Mouse (Mus musculus) layer of hippocampus, adult 9-10 months (tissue): ENCODE data around the gene Gm1123.

ENCODE experiments used
- DNase-seq: peaks from one replicate; pipeline ENCODE4 v3.0.0; 2022; ENCODE audit warnings: low spot score

The Gm1123 gene

DNA sequence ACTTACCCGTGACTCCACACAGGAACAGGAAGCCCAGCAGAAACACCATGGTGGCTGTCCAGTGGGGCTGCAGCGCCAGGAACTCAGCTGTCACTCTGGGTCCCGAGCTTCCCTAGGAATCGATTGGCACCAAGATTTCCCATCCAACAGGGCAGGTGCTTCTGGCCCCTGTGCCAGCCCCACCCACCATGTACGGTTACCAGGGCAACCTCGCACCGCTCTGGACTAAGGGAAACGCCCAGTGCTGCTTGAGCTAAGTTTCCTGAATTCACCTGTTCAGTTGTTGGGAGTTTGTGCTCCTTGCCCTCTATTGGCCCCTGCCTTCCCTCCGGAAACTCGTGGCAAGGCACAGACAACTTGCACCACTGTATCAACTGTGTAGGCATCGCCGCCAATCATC is at the start of gene Gm1123:
TSS of gene Gm1123 (minus strand) at position 141 of the 400 bp plus-strand sequence.
- no peak for DNase-seq

DNA sequence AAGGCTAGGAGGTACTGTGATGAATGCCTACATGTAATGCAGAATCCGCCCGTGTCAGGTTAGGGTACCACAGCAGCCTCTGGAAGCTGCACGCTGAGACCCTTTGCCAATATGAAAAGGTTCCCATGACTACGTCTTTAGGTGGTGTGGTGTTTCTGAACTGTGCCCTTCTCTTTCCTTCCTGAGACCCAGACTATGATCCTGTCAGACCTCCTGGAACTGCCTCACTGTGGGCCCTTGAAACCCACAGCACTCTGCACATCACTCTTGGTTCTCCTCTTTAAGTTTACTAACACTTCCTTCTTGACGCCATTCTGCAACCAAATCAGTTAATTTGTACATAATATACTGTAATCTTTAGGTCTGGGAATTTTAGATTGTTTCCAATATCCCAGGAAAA is 46.2 kb upstream of the Gm1123 start:
- DNase-seq, result no peak

DNA sequence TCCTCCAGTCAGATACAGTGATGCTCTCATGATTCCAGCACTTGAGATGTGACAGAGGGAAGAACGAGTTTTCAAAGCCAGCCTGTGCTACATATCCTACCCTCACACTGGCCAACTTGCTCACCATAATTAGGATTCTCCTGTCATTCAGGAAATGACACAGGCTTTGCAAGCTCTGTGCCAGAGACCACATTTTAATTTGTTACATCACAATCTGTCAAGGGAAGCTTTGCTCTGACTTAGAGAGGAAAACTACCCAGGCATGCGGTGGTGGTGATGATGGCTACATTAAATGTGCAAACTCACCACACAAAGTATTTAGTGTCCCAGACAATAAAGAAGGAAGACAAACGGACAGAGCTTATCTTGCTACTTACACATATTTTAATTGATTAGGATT is 45.8 kb upstream of the Gm1123 start:
- no peak for DNase-seq

DNA sequence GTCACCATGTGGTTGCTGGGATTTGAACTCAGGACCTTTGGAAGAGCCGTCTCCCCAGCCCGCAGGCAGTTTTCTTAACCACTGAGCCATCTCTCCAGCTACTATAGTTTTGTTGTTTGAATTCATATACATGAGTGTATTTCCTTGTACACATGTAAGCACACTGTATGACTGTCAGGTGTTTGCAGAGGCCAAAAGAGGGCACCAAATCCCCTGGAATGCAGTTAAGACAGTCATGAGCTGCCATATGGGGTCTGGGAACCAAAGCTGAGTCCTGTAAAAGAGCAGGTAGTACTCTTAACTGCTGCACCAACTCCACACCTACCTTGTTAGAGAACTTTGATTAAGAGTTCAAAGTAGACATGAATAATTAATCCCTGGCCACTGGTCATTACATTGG is 45.1 kb upstream of the Gm1123 start:
- DNase-seq, result no peak

DNA sequence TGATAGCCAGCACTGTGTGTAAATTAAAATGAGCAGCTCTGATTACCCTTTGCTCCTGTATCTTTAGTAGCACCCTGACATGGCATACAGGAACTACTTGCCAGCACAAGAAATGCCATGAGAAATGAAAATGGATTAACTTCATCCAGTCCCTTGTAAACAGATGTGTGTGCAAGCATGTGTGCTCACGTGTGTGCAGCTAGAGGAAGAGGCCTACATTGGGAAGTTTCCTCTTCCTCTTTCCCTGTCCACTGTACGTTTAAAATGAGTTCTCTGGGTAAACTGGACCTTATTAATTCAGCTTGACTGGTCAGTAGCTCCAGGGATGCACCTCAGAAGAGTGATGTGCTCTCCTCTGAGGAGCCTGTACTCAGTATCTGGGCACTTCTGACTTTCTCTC is 38.9 kb upstream of the Gm1123 start:
- no peak for DNase-seq

DNA sequence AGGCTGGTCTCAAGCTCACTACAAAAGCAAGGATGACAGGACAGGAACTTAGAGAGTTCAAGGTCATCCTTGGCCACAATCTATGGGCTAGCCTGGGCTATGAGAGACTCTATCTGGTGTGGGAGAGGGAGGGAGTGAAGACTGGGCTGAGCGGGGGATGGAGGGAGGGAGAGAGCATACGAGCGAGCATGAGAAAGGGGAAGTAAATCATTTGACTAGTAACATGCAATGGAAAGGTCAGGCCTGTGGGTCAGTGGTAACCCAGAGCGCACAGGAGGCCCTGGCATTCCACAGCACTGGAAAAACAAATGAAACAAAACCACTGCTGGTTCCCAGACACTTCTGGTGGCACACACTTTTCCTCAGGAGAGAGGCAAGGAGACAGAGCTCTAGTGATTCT is 37.0 kb upstream of the Gm1123 start:
- DNase-seq, result no peak

DNA sequence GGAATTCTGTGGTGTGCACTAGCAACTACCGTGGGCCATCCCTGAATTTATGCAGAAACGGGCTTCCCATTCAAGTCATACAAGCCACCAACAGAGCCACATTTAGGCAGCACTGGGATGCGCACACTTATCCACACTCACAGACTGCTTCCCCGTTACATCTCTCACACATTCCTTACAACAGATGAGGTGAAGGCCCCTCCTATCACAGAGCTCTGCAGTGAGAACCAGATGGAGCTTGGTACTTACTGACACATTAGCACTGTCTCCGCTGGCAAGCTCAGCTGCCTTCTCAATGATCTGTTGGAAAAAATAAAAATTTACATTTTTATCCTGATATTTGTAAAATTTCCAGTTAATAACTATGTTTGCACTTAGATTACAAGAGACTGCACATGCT is 29.8 kb upstream of the Gm1123 start:
- DNase-seq, result no peak

DNA sequence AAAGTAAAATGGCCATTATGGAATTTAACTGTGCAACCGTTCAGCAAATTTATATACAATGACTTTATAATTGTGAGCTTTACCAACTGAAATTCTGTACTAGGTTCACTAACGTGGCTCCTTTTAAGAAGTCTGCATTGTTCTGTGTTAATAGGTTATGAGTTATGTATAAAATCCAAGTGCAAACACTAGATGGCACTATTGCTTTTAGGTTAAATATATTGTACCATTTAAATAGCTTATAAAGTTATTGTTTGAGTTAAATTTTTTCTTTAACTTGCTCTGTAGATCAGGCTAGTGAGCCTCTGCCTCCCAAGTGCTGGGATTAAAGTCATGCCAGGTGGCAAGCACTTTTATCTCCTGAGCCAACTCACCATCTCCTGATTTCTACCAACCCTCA is 28.7 kb upstream of the Gm1123 start:
- DNase-seq, result peak; percentile 71

DNA sequence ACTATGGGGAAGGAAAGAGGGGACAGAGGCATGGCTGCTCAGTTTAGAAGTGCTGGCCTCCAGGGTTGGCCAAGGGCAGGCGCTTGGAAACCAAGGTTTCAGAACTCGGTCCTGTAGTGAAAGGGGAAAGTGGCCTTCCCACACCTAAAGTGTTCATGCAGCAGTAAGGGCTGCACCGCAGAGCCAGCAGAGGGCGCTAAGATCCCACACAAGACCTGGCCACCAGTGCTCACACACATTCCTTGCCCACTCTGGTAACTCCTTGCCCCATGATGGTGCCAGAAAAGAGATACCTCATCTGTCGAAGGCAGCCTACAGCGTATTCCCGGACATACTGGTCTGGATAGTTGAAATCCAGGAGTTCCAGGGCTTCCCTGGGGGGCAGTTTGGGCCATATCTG is 27.0 kb upstream of the Gm1123 start:
- peak; percentile 63 for DNase-seq

DNA sequence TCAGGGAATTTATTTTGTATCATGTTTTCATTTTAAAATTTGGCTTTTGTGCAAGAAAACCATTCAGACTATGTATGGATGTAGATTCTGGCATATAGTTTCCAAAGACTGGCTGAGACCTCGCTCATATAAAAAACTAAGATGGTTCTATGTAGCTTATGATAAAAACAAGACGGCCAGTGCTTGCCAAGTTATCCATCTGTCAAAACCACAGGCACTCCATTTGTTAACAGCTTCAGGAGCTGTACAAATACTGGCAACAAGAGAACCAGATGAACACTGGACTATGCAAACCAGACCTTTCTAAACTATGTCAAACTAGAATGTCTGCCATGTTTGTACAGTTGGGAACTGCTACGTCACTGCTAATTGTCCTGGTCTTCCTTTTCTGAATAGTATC is 22.2 kb upstream of the Gm1123 start:
- DNase-seq, result no peak

DNA sequence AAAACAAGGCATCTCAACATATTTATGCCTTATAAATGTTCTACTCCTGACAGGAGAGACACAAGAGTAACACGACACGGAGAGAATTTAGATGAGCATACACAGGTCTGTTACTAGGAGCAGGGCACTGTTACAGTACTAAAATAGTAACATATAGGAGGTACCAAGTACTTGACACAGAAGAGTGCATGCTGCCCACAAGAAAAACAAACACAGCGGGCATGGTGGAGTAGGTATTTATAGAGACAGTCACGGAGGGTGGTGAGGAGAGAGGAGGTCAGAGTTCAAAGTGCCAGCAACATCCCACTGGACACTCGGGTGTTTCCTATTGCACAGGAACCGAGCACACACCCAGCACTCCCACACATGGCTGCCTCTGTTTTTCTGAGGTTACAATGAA is 14.2 kb upstream of the Gm1123 start:
- DNase-seq, result no peak

DNA sequence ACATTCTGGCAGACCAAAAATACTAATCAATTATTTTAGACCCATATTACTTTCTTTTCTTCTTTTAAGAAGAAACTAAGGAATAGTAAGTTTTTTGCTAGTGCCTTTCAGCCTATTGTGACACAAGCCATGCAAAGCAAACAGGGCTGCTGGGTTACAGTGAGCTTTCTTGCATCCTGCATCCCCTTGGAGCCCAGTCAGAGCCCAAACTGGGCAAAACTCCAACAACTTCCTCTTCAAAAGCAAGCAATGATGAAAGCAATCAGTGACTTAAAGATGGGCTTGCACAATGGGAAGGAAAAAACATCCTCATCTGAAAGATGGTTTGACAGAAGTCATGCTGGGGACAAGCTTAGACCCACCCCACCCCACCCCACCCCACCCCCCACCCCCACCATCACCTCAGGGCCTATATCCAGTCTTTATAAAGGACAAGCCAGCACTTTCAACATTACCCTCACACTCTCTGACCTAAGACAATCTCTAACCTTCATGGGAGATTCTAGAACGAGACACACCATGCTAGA is 13.3 kb upstream of the Gm1123 start:
- DNase-seq, result no peak

DNA sequence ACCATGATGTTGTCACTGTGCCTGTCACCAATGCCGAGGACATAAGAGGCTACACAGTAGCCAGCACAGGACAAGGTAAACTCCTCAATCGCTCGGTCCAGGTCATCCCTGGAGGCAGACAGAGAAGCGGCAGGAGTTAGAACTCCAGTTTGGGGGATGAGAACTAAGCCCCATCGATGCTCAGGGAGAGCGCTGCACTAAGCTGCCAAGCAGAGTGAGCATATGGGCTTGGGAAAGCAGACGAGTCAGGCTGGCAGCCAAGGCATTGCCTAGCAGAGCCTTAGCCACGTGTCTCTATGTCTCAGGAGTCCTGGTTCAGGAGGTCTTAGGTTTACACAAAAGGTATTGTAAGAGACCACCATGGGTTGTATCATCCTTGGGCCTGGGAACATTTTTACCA is 9.2 kb upstream of the Gm1123 start:
- peak; percentile 32 for DNase-seq

DNA sequence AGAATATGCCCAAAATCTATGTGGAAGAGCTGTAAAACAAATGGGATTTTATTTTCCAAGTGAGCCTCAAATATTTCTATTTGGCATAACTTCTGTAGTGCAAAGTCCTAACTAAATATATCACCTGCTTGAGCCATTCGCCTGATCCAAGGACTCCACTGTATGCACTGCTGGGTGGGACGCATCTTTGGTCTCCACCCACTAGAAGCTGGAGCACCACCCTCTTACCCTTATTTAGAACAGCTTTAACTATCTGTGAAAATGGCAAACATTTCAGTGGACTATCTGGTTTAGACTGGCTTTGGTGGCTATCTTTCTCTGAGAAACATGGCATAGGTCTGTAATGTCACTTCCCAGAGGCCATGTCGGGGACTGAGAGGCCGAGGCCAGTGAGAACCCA is 7.1 kb upstream of the Gm1123 start:
- no peak for DNase-seq

DNA sequence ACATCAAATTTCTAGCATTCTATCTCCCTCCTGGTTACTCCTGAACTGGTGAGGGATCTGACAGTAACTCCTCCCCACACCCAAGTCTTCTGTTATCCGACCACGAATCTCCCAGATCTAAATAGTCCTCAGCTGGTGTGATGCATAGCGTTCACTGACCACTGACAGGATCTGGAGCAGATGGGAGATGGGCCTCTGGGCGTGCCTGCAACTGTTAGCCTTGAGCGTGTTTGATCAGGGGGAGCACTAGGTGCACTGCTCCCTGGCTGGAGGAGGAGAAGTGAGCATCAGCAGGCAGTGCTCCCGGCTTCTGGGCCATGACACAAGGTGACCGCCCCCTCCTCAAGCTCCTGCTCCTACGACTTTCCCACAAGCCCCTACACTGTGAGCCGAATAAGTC is 6.5 kb upstream of the Gm1123 start:
- DNase-seq, result no peak

DNA sequence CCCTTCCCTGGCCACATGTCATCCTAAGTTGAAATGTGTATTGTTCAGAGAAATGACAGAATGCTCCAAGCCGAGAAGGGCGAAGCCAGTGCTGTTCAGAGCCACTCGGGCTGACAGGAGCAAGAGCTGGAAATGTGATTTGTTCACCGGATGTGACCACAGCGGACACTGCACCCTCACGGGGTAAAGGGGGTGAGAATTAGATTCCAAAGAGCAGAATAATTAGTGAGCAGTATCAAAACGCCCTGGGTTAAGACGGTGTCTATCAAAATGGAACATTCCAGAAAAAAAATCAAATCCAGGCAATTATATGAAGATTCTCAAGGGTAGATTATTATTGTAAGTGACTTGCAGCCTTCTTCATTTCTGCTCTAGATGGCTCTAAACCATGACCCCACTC is 1.4 kb downstream of the Gm1123 start:
- no peak for DNase-seq

DNA sequence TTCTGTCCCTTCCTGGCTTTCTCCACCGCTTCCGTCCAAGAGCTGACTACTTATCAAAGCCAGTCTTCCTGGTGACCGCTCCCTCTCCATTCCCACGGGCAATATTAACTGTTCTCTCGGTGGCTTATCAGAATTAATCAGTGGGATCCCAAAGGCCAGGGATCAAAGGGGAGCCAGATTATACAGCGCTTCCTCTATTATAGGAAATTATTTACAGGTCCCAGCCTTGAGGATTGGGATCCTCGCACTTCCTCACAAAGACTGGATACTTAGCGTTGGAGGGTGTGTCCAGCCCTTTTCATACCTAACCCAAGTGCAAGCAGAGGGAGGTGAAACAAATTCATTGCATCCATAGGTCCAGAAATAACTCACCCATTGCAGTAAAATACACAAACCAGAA is 3.5 kb downstream of the Gm1123 start:
- DNase-seq, result no peak

DNA sequence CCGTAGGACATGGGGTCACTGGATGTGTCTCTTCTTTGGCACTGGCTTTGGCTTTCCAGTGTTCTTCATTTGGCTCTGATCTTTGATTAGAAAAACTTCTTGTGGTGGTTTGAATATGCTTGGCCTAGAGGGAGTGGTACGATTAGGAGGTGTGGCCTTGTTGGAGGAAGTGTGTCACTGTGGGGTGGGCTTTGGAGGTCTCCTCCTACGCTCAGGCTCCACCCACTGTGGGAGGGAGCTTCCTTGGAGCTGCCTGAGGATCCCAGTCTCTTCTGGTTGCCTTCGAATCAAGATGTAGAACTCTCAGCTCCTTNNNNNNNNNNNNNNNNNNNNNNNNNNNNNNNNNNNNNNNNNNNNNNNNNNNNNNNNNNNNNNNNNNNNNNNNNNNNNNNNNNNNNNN is 13.8 kb downstream of the Gm1123 start:
- no peak for DNase-seq

DNA sequence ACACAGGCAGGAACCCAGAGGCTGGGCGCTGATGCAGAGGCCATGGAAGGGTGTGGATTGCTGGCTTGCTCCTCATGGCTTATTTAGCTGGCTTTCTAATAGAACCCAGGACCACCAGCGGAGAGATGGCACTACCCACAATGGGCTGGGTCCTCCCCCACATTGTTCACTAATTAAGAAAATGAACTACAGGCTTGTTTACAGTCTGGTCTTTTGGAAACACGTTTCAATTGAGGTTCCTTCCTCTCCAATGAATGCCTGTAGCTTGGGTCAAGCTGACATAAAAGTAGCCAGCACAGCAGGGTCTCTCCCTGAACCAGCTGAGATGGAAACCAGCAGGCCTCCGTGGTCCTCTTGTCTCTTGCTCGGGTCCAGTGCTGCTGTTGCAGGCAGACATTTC is 14.3 kb downstream of the Gm1123 start:
- DNase-seq, result no peak

DNA sequence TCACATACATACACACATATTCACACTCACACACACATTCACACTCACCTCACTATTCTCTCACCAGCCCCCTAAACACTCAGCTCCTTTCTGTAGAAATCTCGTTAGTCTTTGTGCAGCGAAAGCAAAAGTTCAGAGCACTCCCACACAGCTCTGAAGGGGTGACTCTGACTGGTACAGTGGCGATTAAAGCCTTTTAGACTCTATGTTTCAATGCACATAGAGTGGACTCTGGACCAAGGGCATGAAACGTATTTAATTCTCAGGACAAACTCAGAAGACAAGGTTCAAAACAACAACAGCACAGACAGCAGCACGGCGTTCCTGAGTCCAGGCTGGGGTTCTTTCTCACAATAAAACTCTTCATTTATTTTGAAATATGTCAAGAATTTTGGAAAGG is 17.8 kb downstream of the Gm1123 start:
- DNase-seq, result no peak

DNA sequence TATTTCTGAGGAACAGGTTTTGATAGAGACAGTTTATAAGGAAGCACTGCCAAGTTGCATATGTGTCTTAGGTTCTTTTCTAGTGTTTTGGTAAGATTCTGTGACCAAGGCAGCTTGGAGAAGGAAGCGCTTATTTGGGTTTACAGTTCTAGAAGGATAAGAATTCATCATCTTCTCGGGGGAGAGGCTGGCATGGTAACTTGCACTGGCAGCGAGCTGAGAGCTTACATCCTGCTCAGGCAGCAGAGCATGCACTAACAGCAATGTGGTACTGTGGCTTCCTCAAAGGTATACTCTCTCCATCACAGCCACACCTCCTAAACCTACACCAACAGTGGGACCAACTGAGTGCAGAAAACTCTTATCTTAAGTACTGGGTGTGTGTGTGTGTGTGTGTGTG is 18.8 kb downstream of the Gm1123 start:
- no peak for DNase-seq

DNA sequence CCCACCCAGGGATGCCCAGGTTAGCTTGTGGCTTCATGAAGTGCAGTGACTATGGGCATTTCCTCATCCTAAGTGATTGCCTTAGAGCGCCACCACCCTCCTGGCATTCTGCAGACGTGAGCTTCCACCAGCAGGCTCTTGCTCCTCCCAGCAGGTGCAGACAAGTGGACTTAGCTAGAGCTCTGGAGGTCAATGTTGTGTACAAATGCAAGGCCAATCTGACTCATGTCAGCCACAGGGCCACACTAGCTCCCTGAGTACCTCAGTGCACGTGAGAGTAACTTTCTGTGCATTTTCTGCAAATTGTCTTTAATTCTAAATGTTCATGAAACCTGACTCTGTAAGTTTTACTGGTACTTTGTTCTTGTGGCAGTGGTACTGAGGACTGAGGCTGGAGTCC is 19.2 kb downstream of the Gm1123 start:
- DNase-seq, result no peak

DNA sequence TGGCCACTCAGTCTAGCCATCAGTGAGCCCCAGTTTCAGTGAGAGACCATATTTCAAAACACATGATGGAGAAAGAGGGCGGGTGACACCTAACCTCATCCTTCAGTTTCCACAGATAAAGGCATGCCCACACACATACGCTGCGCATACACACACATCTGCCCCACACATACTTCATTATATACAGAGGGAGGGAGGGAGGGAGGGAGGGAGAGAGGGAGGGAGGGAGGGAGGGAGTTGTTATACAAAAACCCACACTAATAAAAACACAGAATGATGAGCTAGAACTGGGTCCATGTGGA is 25.7 kb downstream of the Gm1123 start:
- no peak for DNase-seq

DNA sequence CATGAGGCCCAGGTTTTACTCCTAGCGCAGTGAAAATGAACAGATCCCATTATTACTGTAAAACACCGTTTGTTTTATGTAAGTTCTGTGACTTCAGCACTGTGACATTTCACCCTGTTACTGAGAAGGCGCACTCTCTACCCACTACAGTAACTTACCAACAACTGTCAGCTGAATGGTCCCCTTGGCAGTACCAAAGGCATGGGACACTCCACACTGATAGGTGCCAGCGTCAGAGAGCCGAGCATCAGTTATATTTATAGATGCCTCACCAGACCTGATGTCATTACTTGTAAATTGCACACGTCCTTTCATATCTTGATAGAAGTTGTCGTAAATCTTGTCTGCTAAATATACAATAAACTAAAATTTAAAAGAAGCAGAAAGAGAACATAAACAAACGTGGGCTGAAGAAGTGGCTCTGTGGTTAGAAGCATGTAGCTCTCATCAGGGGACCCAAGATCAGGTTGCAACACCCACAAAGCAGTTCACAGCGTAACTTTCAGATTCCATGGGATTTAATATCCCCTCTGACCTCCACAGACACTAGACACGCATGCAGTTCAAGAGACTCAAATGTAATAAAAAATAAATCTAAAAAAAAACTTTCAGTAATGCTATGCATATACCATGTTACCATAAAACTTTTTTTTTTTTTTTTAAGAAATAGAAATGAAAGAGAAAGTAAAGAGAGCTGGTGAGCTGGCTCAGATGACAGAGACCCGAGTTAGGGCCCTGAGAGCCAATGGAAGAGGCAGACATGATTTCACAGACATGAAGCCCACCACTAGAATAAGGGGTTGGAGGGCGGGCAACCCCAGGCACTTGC is 26.2 kb downstream of the Gm1123 start:
- DNase-seq, result no peak
